16 mouse cellular contexts compared by ENCODE assay signal in the genomic region with DNA sequence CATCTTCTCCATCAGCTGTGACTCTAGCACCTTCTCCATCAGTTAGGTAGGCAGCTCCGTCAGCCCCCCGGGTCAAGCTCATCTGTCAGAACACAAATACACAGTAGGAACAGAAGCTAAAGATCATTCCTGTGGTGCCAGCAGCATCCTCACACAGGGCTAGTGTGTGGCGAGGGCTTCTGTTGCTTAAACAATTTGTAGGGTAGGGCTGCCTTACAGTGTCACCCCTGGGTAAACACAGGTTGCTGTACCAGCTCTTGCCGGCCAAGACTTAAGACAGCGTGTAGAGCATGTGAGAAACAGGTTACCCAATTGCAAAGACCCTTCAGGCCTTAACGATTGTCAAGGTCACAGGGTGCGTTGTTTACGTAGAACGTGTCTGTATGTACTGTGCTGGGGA.
"Had no signal": no experiment of that assay in that cellular context is flagged by ENCODE, and none has a peak within 500 bp of the region (broad histone marks: within the 10 kb centered on the region; RNA-seq: fewer than 3 reads in every experiment).

No protein-coding gene starts in this region.

- H3K9me3 ChIP-seq: kidney, embryonic 15.5 days; limb, embryonic 15.5 days; liver, embryonic 12.5 days; midbrain, embryonic 10.5 days; neural tube, embryonic 12.5 days; stomach, embryonic 15.5 days had no signal

- H3K9ac ChIP-seq: kidney, embryonic 15.5 days; limb, embryonic 15.5 days; liver, embryonic 12.5 days; lung, embryonic 14.5 days; neural tube, embryonic 12.5 days; stomach, embryonic 15.5 days had no signal

- H3K27ac ChIP-seq: kidney, embryonic 15.5 days; limb, embryonic 15.5 days; liver, embryonic 12.5 days; midbrain, embryonic 10.5 days; neural tube, embryonic 12.5 days; stomach, embryonic 15.5 days had no signal

- H3K27me3 ChIP-seq: neural tube, embryonic 12.5 days had no signal

- ATAC-seq: liver, embryonic 12.5 days had no signal

- H3K4me3 ChIP-seq: kidney, embryonic 15.5 days; limb, embryonic 15.5 days; liver, embryonic 12.5 days; midbrain, embryonic 10.5 days; myocyte; neural tube, embryonic 12.5 days; stomach, embryonic 15.5 days had no signal

- H3K36me3 ChIP-seq: kidney, embryonic 15.5 days; limb, embryonic 15.5 days; liver, embryonic 12.5 days; midbrain, embryonic 10.5 days; neural tube, embryonic 12.5 days; stomach, embryonic 15.5 days had no signal

- DNase-seq: kidney, postnatal 36 days; left cerebral cortex, postnatal 4 days; lung, embryonic 14.5 days; lung, postnatal 10 days; lung, postnatal 4 days; midbrain, embryonic 14.5 days; right cerebral cortex, postnatal 14 days; thymus, adult 18-20 months; thymus, postnatal 14 days had no signal

- H3K4me2 ChIP-seq: kidney, embryonic 15.5 days; limb, embryonic 15.5 days; liver, embryonic 12.5 days; lung, embryonic 14.5 days; neural tube, embryonic 12.5 days; stomach, embryonic 15.5 days had no signal

- H3K4me1 ChIP-seq: kidney, embryonic 15.5 days; limb, embryonic 15.5 days; liver, embryonic 12.5 days; neural tube, embryonic 12.5 days; stomach, embryonic 15.5 days had no signal
